Mouse (Mus musculus): ENCODE results near the gene Tprgl.

GRCm38 (mm10) chr4:154157970-154158662 is 2.4 kb downstream of the Tprgl start:
- TF ChIP-seq CTCF (IDR thresholded peaks at IDR 0.05; ENCODE audit: insufficient read depth, low read depth, low read length) = no peak
- no peak for TF ChIP-seq POLR2A (IDR thresholded peaks at IDR 0.05; ENCODE audit: insufficient read depth, low read depth, low read length)

Data from olfactory bulb, adult 2 months (tissue).